Mouse (Mus musculus) intestine, embryonic 15.5 days (tissue): ENCODE data around the gene Cry1. TPM values are rescaled to one million over a fixed set of nuclear protein-coding genes. Genes with fewer than 3 reads are reported as not detected.

ENCODE experiments used
- ATAC-seq: fragments of 200-750 bp; cut with Nextera tagmentation; 2 replicates; pipeline ENCODE4 v1.8.0; 2017; ENCODE audit warnings: moderate TSS enrichment, moderate library complexity
- H3K27ac ChIP-seq: fragments of 300-500 bp; sonication (generic); 2 replicates; pipeline ENCODE4 v1.5.1; 2015; ENCODE audit warnings: mild to moderate bottlenecking, inconsistent platforms
- H3K27me3 ChIP-seq: fragments of 300-500 bp; sonication (generic); replicated peaks from 2 replicates; pipeline ENCODE4 v1.6.1; 2015; ENCODE audit warnings: inconsistent platforms
- H3K36me3 ChIP-seq: fragments of 300-500 bp; sonication (generic); 2 replicates; pipeline ENCODE4 v1.6.1; 2015; ENCODE audit warnings: inconsistent platforms
- H3K4me1 ChIP-seq: fragments of 300-500 bp; sonication (generic); replicated peaks from 2 replicates; pipeline ENCODE4 v1.6.1; 2015; ENCODE audit warnings: inconsistent platforms
- H3K4me2 ChIP-seq: fragments of 300-500 bp; sonication (generic); replicated peaks from 2 replicates; pipeline ENCODE4 v1.6.1; 2015; ENCODE audit warnings: mild to moderate bottlenecking, inconsistent platforms
- H3K4me3 ChIP-seq: fragments of 300-500 bp; sonication (generic); replicated peaks from 2 replicates; pipeline ENCODE4 v1.5.1; 2015; ENCODE audit warnings: inconsistent platforms
- H3K9ac ChIP-seq: fragments of 300-500 bp; sonication (generic); 2 replicates; pipeline ENCODE4 v1.6.1; 2015; ENCODE audit warnings: inconsistent platforms
- H3K9me3 ChIP-seq: fragments of 300-500 bp; sonication (generic); 2 replicates; pipeline ENCODE4 v1.6.1; 2016; ENCODE audit warnings: inconsistent platforms
- WGBS: fragments of 180-500 bp; shearing (Covaris S2); methylation state at CpG from one replicate; pipeline ENCODE4 v1.1.7; 2015; 5-methylcytosine and 5-hydroxymethylcytosine counted together
- polyA plus RNA-seq: library from polyadenylated mRNA; unstranded; fragments of >200 nt; fragmentation: Nextera tagmentation; extraction: Ambion mirVana; gene quantifications from 2 replicates; pipeline ENCODE4 v1.2.1, GENCODE M21; 2015

The Cry1 gene
- polyA plus RNA-seq, 1 experiment from 2014 or later = 28.1 TPM

GRCm38 (mm10) chr10:85189966-85190365 is 5.1 kb upstream of the Cry1 start:
- Histone ChIP-seq H3K36me3 (no peaks in the 10 kb centered on the region), H3K4me3 (no peak overlapping the region), H3K9me3 (no peaks in the 10 kb centered on the region), H3K9ac (no peak overlapping the region), H3K4me2 (no peak overlapping the region), H3K27me3 (no peaks in the 10 kb centered on the region), H3K27ac (no peak overlapping the region), H3K4me1 (peaks cover 3% of the 10 kb centered on the region)
- no peak for ATAC-seq
- WGBS = 80% methylated on average over 5 of the region's 5 CpGs

GRCm38 (mm10) chr10:85186499-85186794 is 1.6 kb upstream of the Cry1 start:
- no peaks in the 10 kb centered on the region for H3K36me3 ChIP-seq
- no peak overlapping the region for H3K4me3 ChIP-seq
- no peaks in the 10 kb centered on the region for H3K9me3 ChIP-seq
- no peak overlapping the region for H3K4me2 ChIP-seq
- WGBS = 94% methylated on average over 2 of the region's 2 CpGs
- no peaks in the 10 kb centered on the region for H3K27me3 ChIP-seq
- peaks cover 9% of the 10 kb centered on the region for H3K4me1 ChIP-seq
- ATAC-seq = no peak
- H3K27ac ChIP-seq = no peak overlapping the region
- H3K9ac ChIP-seq = no peak overlapping the region

GRCm38 (mm10) chr10:85185639-85186498 is 1.0 kb upstream of the Cry1 start:
- Histone ChIP-seq H3K4me2 (peak overlapping the region; percentile 97), H3K36me3 (no peaks in the 10 kb centered on the region), H3K4me1 (peaks cover 9% of the 10 kb centered on the region), H3K27ac (peak overlapping the region; percentile 87), H3K4me3 (peak overlapping the region; percentile 86), H3K9ac (peak overlapping the region; percentile 83), H3K9me3 (no peaks in the 10 kb centered on the region), H3K27me3 (no peaks in the 10 kb centered on the region)
- no peak for ATAC-seq
- WGBS = 29% methylated on average over 14 of the region's 14 CpGs

GRCm38 (mm10) chr10:85184201-85184963 is 482 bp downstream of the Cry1 start:
- Histone ChIP-seq H3K9ac (peak overlapping the region; percentile 83), H3K36me3 (no peaks in the 10 kb centered on the region), H3K9me3 (no peaks in the 10 kb centered on the region), H3K4me3 (peak overlapping the region; percentile 86), H3K27me3 (no peaks in the 10 kb centered on the region), H3K4me1 (peaks cover 9% of the 10 kb centered on the region), H3K4me2 (peak overlapping the region; percentile 97), H3K27ac (peak overlapping the region; percentile 73; the same call in 1 of the 2 replicates)
- WGBS = under 1% methylated on average over 95 of the region's 95 CpGs
- peak; percentile 37 for ATAC-seq

GRCm38 (mm10) chr10:85183619-85184018 is 1.2 kb downstream of the Cry1 start:
- peak overlapping the region; percentile 83; the same call in 1 of the 2 replicates for H3K9ac ChIP-seq
- H3K4me3 ChIP-seq = peak overlapping the region; percentile 86
- 1% methylated on average over 11 of the region's 11 CpGs for WGBS
- H3K27me3 ChIP-seq = no peaks in the 10 kb centered on the region
- no peak for ATAC-seq
- no peaks in the 10 kb centered on the region for H3K36me3 ChIP-seq
- H3K4me1 ChIP-seq = peaks cover 9% of the 10 kb centered on the region
- H3K4me2 ChIP-seq = peak overlapping the region; percentile 97
- no peaks in the 10 kb centered on the region for H3K9me3 ChIP-seq
- no peak overlapping the region for H3K27ac ChIP-seq

GRCm38 (mm10) chr10:85182766-85183165 is 2.1 kb downstream of the Cry1 start:
- no peaks in the 10 kb centered on the region for H3K9me3 ChIP-seq
- WGBS = 88% methylated on average over 10 of the region's 10 CpGs
- H3K4me2 ChIP-seq = peak overlapping the region; percentile 97
- peak overlapping the region; percentile 86; the same call in 1 of the 2 replicates for H3K4me3 ChIP-seq
- H3K36me3 ChIP-seq = no peaks in the 10 kb centered on the region
- peaks cover 9% of the 10 kb centered on the region for H3K4me1 ChIP-seq
- no peaks in the 10 kb centered on the region for H3K27me3 ChIP-seq
- H3K27ac ChIP-seq = no peak overlapping the region
- no peak for ATAC-seq
- H3K9ac ChIP-seq = no peak overlapping the region

GRCm38 (mm10) chr10:85176640-85177039 is 8.2 kb downstream of the Cry1 start:
- no peak overlapping the region for H3K9ac ChIP-seq
- no peaks in the 10 kb centered on the region for H3K36me3 ChIP-seq
- no peak for ATAC-seq
- 0 out of 2 replicates have a peak, but pooled peaks cover 2% of the 10 kb centered on the region for H3K4me1 ChIP-seq
- H3K4me2 ChIP-seq = no peak overlapping the region
- WGBS = 51% methylated on average over 2 of the region's 2 CpGs
- H3K9me3 ChIP-seq = no peaks in the 10 kb centered on the region
- no peak overlapping the region for H3K27ac ChIP-seq
- no peaks in the 10 kb centered on the region for H3K27me3 ChIP-seq
- no peak overlapping the region for H3K4me3 ChIP-seq

GRCm38 (mm10) chr10:85165306-85165705 is 19.6 kb downstream of the Cry1 start:
- no peaks in the 10 kb centered on the region for H3K27me3 ChIP-seq
- no peak overlapping the region for H3K27ac ChIP-seq
- no peak overlapping the region for H3K4me2 ChIP-seq
- H3K36me3 ChIP-seq = no peaks in the 10 kb centered on the region
- no peak overlapping the region for H3K9ac ChIP-seq
- no peak for ATAC-seq
- H3K4me3 ChIP-seq = no peak overlapping the region
- 87% methylated on average over 5 of the region's 5 CpGs for WGBS
- H3K9me3 ChIP-seq = no peaks in the 10 kb centered on the region
- no peaks in the 10 kb centered on the region for H3K4me1 ChIP-seq

GRCm38 (mm10) chr10:85164791-85165190 is 20.1 kb downstream of the Cry1 start:
- no peaks in the 10 kb centered on the region for H3K9me3 ChIP-seq
- no peaks in the 10 kb centered on the region for H3K4me1 ChIP-seq
- no peak overlapping the region for H3K27ac ChIP-seq
- no peaks in the 10 kb centered on the region for H3K36me3 ChIP-seq
- H3K4me2 ChIP-seq = no peak overlapping the region
- 93% methylated on average over 13 of the region's 13 CpGs for WGBS
- no peak overlapping the region for H3K9ac ChIP-seq
- no peaks in the 10 kb centered on the region for H3K27me3 ChIP-seq
- no peak for ATAC-seq
- no peak overlapping the region for H3K4me3 ChIP-seq

- Histone ChIP-seq H3K9ac (no peak overlapping the region), H3K4me2 (no peak overlapping the region), H3K4me1 (no peaks in the 10 kb centered on the region), H3K27me3 (no peaks in the 10 kb centered on the region), H3K36me3 (no peaks in the 10 kb centered on the region), H3K27ac (no peak overlapping the region), H3K4me3 (no peak overlapping the region), H3K9me3 (no peaks in the 10 kb centered on the region)
- no peak for ATAC-seq
- WGBS = 72% methylated on average over 5 of the region's 5 CpGs
Measured at GRCm38 (mm10) chr10:85161745-85162351, 23.0 kb downstream of the Cry1 start.

GRCm38 (mm10) chr10:85159989-85160619 is 24.8 kb downstream of the Cry1 start:
- no peaks in the 10 kb centered on the region for H3K36me3 ChIP-seq
- H3K4me1 ChIP-seq = no peaks in the 10 kb centered on the region
- H3K4me3 ChIP-seq = no peak overlapping the region
- 47% methylated on average over 1 of the region's 1 CpGs for WGBS
- H3K4me2 ChIP-seq = no peak overlapping the region
- H3K27ac ChIP-seq = 0 out of 2 replicates have a peak overlapping the region, but pooled peaks have one; percentile 60
- peak; percentile 89 for ATAC-seq
- H3K9me3 ChIP-seq = no peaks in the 10 kb centered on the region
- H3K9ac ChIP-seq = no peak overlapping the region
- H3K27me3 ChIP-seq = no peaks in the 10 kb centered on the region

GRCm38 (mm10) chr10:85157451-85157850 is 27.4 kb downstream of the Cry1 start:
- Histone ChIP-seq H3K9me3 (no peaks in the 10 kb centered on the region), H3K4me3 (no peak overlapping the region), H3K4me2 (no peak overlapping the region), H3K4me1 (no peaks in the 10 kb centered on the region), H3K36me3 (no peaks in the 10 kb centered on the region), H3K9ac (no peak overlapping the region), H3K27me3 (no peaks in the 10 kb centered on the region), H3K27ac (no peak overlapping the region)
- ATAC-seq = no peak
- 90% methylated on average over 7 of the region's 7 CpGs for WGBS
